Mouse (Mus musculus) left cerebral cortex, adult 18-20 months (tissue): Measurements from ENCODE around the gene Hoxa5. TPM values are rescaled to one million over a fixed set of nuclear protein-coding genes. Genes with fewer than 3 reads are reported as not detected.

ENCODE experiments used
- DNase-seq, 2 experiments: peaks; one replicate each; pipeline ENCODE4 v3.0.0; 2021 to 2022; ENCODE audit warnings: low spot score in 2 of 2, mixed read lengths in 1 of 2
- total RNA-seq, 2 experiments: library from RNA; stranded (reverse); gene quantifications; 2 replicates each; pipeline ENCODE4 v1.2.3; 2021

Gene Hoxa5
- total RNA-seq, 2 experiments from 2014 or later: not detected

- DNase-seq: no peak
Observed at GRCm38 (mm10) chr6:52201269-52201668, 3.1 kb downstream of the Hoxa5 start.

- DNase-seq: no peak
Observed at GRCm38 (mm10) chr6:52200751-52201250, 3.6 kb downstream of the Hoxa5 start.

- DNase-seq: no peak
Observed at GRCm38 (mm10) chr6:52200073-52200750, 4.2 kb downstream of the Hoxa5 start.

- no peak for DNase-seq
Observed at GRCm38 (mm10) chr6:52197271-52197670, 7.1 kb downstream of the Hoxa5 start.

GRCm38 (mm10) chr6:52196811-52197210, 7.6 kb downstream of the Hoxa5 start:
- DNase-seq: no peak

- DNase-seq: no peak
Observed at GRCm38 (mm10) chr6:52194690-52195089, 9.7 kb downstream of the Hoxa5 start.

- no peak for DNase-seq
Observed at GRCm38 (mm10) chr6:52191860-52192550, 12.4 kb downstream of the Hoxa5 start.

GRCm38 (mm10) chr6:52190906-52191810, 13.2 kb downstream of the Hoxa5 start, which contains the start of gene Hoxa4:
Hoxa4 (minus strand) TSS chr6:52191753.
- DNase-seq: no peak

GRCm38 (mm10) chr6:52190410-52190809, 14.0 kb downstream of the Hoxa5 start:
- DNase-seq: no peak

- DNase-seq: no peak
Observed at GRCm38 (mm10) chr6:52189909-52190308, 14.5 kb downstream of the Hoxa5 start.

- DNase-seq: no peak
Observed at GRCm38 (mm10) chr6:52189172-52189591, 15.2 kb downstream of the Hoxa5 start.

GRCm38 (mm10) chr6:52186500-52186899, 17.9 kb downstream of the Hoxa5 start:
- DNase-seq: no peak

- no peak for DNase-seq
Observed at GRCm38 (mm10) chr6:52185834-52186233, 18.6 kb downstream of the Hoxa5 start.

- DNase-seq: no peak
Observed at GRCm38 (mm10) chr6:52185222-52185621, 19.2 kb downstream of the Hoxa5 start.

GRCm38 (mm10) chr6:52184668-52185067, 19.7 kb downstream of the Hoxa5 start:
- no peak for DNase-seq

- no peak for DNase-seq
Observed at GRCm38 (mm10) chr6:52183311-52184080, 20.9 kb downstream of the Hoxa5 start.

- DNase-seq: no peak
Observed at GRCm38 (mm10) chr6:52182793-52183192, 21.6 kb downstream of the Hoxa5 start.

- no peak for DNase-seq
Observed at GRCm38 (mm10) chr6:52182030-52182429, 22.4 kb downstream of the Hoxa5 start.

- DNase-seq: no peak
Observed at GRCm38 (mm10) chr6:52180726-52181125, 23.7 kb downstream of the Hoxa5 start.

- no peak for DNase-seq
Observed at GRCm38 (mm10) chr6:52180213-52180710, 24.1 kb downstream of the Hoxa5 start.
